Mouse (Mus musculus): ENCODE data around the gene Nfkb1. TPM values are rescaled to one million over a fixed set of nuclear protein-coding genes. Genes with fewer than 3 reads are reported as not detected.
A peak's percentile ranks its signal among the peaks of the same experiment; 100 is the strongest.

Nfkb1 gene
- polyA plus RNA-seq, 1 experiment from 2014 or later, result 24.0 TPM

- H3K9me3 ChIP-seq (replicated peaks; ENCODE audit: control insufficient read depth, low read length), result no peaks in the 10 kb centered on the region
- ATAC-seq (replicated peaks; ENCODE audit: extremely low read depth, insufficient read depth, low FRiP score), result no peak
- 27% methylated on average over 10 of the region's 10 CpGs for WGBS
- H3K9ac ChIP-seq (ENCODE audit: low read length), result peak overlapping the region; percentile 100
- peak overlapping the region; percentile 82 for H3K4me3 ChIP-seq (ENCODE audit: low read length)
- peaks cover 52% of the 10 kb centered on the region for H3K4me1 ChIP-seq (ENCODE audit: control insufficient read depth, insufficient read depth, low read length)
- no peaks in the 10 kb centered on the region for H3K36me3 ChIP-seq (ENCODE audit: control insufficient read depth, insufficient read depth)
- peak overlapping the region; percentile 77 for H3K4me2 ChIP-seq (ENCODE audit: low read depth, low read length)
- no peaks in the 10 kb centered on the region for H3K27me3 ChIP-seq (ENCODE audit: control insufficient read depth, insufficient read depth, low read length)
- peak overlapping the region; percentile 95 for H3K27ac ChIP-seq (ENCODE audit: low read length)
Measured at GRCm38 (mm10) chr3:135689773-135690567, 1.4 kb downstream of the Nfkb1 start.

- no peaks in the 10 kb centered on the region for H3K36me3 ChIP-seq (ENCODE audit: control insufficient read depth, insufficient read depth)
- WGBS, result 18% methylated on average over 11 of the region's 11 CpGs
- H3K4me3 ChIP-seq (ENCODE audit: low read length), result peak overlapping the region; percentile 82
- H3K4me1 ChIP-seq (ENCODE audit: control insufficient read depth, insufficient read depth, low read length), result peaks cover 52% of the 10 kb centered on the region
- H3K27ac ChIP-seq (ENCODE audit: low read length), result peak overlapping the region; percentile 95
- H3K9ac ChIP-seq (ENCODE audit: low read length), result peak overlapping the region; percentile 100
- H3K9me3 ChIP-seq (replicated peaks; ENCODE audit: control insufficient read depth, low read length), result no peaks in the 10 kb centered on the region
- H3K27me3 ChIP-seq (ENCODE audit: control insufficient read depth, insufficient read depth, low read length), result no peaks in the 10 kb centered on the region
- no peak for ATAC-seq (replicated peaks; ENCODE audit: extremely low read depth, insufficient read depth, low FRiP score)
- peak overlapping the region; percentile 77 for H3K4me2 ChIP-seq (ENCODE audit: low read depth, low read length)
Measured at GRCm38 (mm10) chr3:135688970-135689772, 2.2 kb downstream of the Nfkb1 start.

GRCm38 (mm10) chr3:135687965-135688364, 3.4 kb downstream of the Nfkb1 start:
- H3K9me3 ChIP-seq (replicated peaks; ENCODE audit: control insufficient read depth, low read length), result no peaks in the 10 kb centered on the region
- ATAC-seq (replicated peaks; ENCODE audit: extremely low read depth, insufficient read depth, low FRiP score), result no peak
- H3K4me3 ChIP-seq (ENCODE audit: low read length), result peak overlapping the region; percentile 15; the same call in 1 of the 2 replicates
- H3K36me3 ChIP-seq (ENCODE audit: control insufficient read depth, insufficient read depth), result no peaks in the 10 kb centered on the region
- peaks cover 54% of the 10 kb centered on the region for H3K4me1 ChIP-seq (ENCODE audit: control insufficient read depth, insufficient read depth, low read length)
- H3K27me3 ChIP-seq (ENCODE audit: control insufficient read depth, insufficient read depth, low read length), result no peaks in the 10 kb centered on the region
- peak overlapping the region; percentile 77 for H3K4me2 ChIP-seq (ENCODE audit: low read depth, low read length)
- peak overlapping the region; percentile 100 for H3K9ac ChIP-seq (ENCODE audit: low read length)
- 50% methylated on average over 9 of the region's 9 CpGs for WGBS
- peak overlapping the region; percentile 73 for H3K27ac ChIP-seq (ENCODE audit: low read length)

GRCm38 (mm10) chr3:135686419-135686818, 4.9 kb downstream of the Nfkb1 start:
- Histone ChIP-seq H3K27ac (ENCODE audit: low read length) (peak overlapping the region; percentile 67), H3K36me3 (ENCODE audit: control insufficient read depth, insufficient read depth) (no peaks in the 10 kb centered on the region), H3K4me1 (ENCODE audit: control insufficient read depth, insufficient read depth, low read length) (peaks cover 58% of the 10 kb centered on the region), H3K4me2 (ENCODE audit: low read depth, low read length) (peak overlapping the region; percentile 4; the same call in 1 of the 2 replicates), H3K4me3 (ENCODE audit: low read length) (0 out of 2 replicates have a peak overlapping the region, but pooled peaks have one; percentile 3), H3K9me3 (replicated peaks; ENCODE audit: control insufficient read depth, low read length) (no peaks in the 10 kb centered on the region), H3K9ac (ENCODE audit: low read length) (peak overlapping the region; percentile 52; the same call in 1 of the 2 replicates), H3K27me3 (ENCODE audit: control insufficient read depth, insufficient read depth, low read length) (no peaks in the 10 kb centered on the region)
- ATAC-seq (replicated peaks; ENCODE audit: extremely low read depth, insufficient read depth, low FRiP score), result no peak
- 51% methylated on average over 5 of the region's 5 CpGs for WGBS

GRCm38 (mm10) chr3:135683275-135683674, 8.1 kb downstream of the Nfkb1 start:
- 55% methylated on average over 6 of the region's 6 CpGs for WGBS

GRCm38 (mm10) chr3:135682240-135682639, 9.1 kb downstream of the Nfkb1 start:
- Histone ChIP-seq H3K36me3 (ENCODE audit: control insufficient read depth, insufficient read depth) (no peaks in the 10 kb centered on the region), H3K4me3 (ENCODE audit: low read length) (no peak overlapping the region), H3K27ac (ENCODE audit: low read length) (peak overlapping the region; percentile 0; the same call in 1 of the 2 replicates), H3K9ac (ENCODE audit: low read length) (no peak overlapping the region), H3K4me2 (ENCODE audit: low read depth, low read length) (no peak overlapping the region), H3K27me3 (ENCODE audit: control insufficient read depth, insufficient read depth, low read length) (no peaks in the 10 kb centered on the region), H3K4me1 (ENCODE audit: control insufficient read depth, insufficient read depth, low read length) (peaks cover 51% of the 10 kb centered on the region), H3K9me3 (replicated peaks; ENCODE audit: control insufficient read depth, low read length) (no peaks in the 10 kb centered on the region)
- no peak for ATAC-seq (replicated peaks; ENCODE audit: extremely low read depth, insufficient read depth, low FRiP score)
- 38% methylated on average over 3 of the region's 3 CpGs for WGBS

More at GRCm38 (mm10) chr3:135683275-135683674, 8.1 kb downstream of the Nfkb1 start:
- Histone ChIP-seq H3K4me2 (ENCODE audit: low read depth, low read length) (no peak overlapping the region), H3K4me1 (ENCODE audit: control insufficient read depth, insufficient read depth, low read length) (peaks cover 53% of the 10 kb centered on the region), H3K27me3 (ENCODE audit: control insufficient read depth, insufficient read depth, low read length) (no peaks in the 10 kb centered on the region), H3K27ac (ENCODE audit: low read length) (peak overlapping the region; percentile 9; the same call in 1 of the 2 replicates), H3K36me3 (ENCODE audit: control insufficient read depth, insufficient read depth) (no peaks in the 10 kb centered on the region), H3K9me3 (replicated peaks; ENCODE audit: control insufficient read depth, low read length) (no peaks in the 10 kb centered on the region), H3K9ac (ENCODE audit: low read length) (no peak overlapping the region), H3K4me3 (ENCODE audit: low read length) (no peak overlapping the region)
- ATAC-seq (replicated peaks; ENCODE audit: extremely low read depth, insufficient read depth, low FRiP score), result no peak

- no peaks in the 10 kb centered on the region for H3K36me3 ChIP-seq (ENCODE audit: control insufficient read depth, insufficient read depth)
- no peaks in the 10 kb centered on the region for H3K27me3 ChIP-seq (ENCODE audit: control insufficient read depth, insufficient read depth, low read length)
- no peak overlapping the region for H3K4me2 ChIP-seq (ENCODE audit: low read depth, low read length)
- no peak overlapping the region for H3K9ac ChIP-seq (ENCODE audit: low read length)
- ATAC-seq (replicated peaks; ENCODE audit: extremely low read depth, insufficient read depth, low FRiP score), result no peak
- H3K9me3 ChIP-seq (replicated peaks; ENCODE audit: control insufficient read depth, low read length), result no peaks in the 10 kb centered on the region
- peaks cover 50% of the 10 kb centered on the region for H3K4me1 ChIP-seq (ENCODE audit: control insufficient read depth, insufficient read depth, low read length)
- 29% methylated on average over 8 of the region's 8 CpGs for WGBS
- H3K4me3 ChIP-seq (ENCODE audit: low read length), result no peak overlapping the region
- H3K27ac ChIP-seq (ENCODE audit: low read length), result no peak overlapping the region; the same call in none of the 2 replicates
Measured at GRCm38 (mm10) chr3:135681272-135681783, 10.0 kb downstream of the Nfkb1 start.

- Histone ChIP-seq H3K9ac (ENCODE audit: low read length) (no peak overlapping the region), H3K4me3 (ENCODE audit: low read length) (no peak overlapping the region), H3K27me3 (ENCODE audit: control insufficient read depth, insufficient read depth, low read length) (no peaks in the 10 kb centered on the region), H3K27ac (ENCODE audit: low read length) (no peak overlapping the region), H3K4me2 (ENCODE audit: low read depth, low read length) (no peak overlapping the region), H3K4me1 (ENCODE audit: control insufficient read depth, insufficient read depth, low read length) (peaks cover 47% of the 10 kb centered on the region), H3K36me3 (ENCODE audit: control insufficient read depth, insufficient read depth) (no peaks in the 10 kb centered on the region), H3K9me3 (replicated peaks; ENCODE audit: control insufficient read depth, low read length) (no peaks in the 10 kb centered on the region)
- WGBS, result 61% methylated on average over 6 of the region's 6 CpGs
- no peak for ATAC-seq (replicated peaks; ENCODE audit: extremely low read depth, insufficient read depth, low FRiP score)
Measured at GRCm38 (mm10) chr3:135680213-135680843, 11.0 kb downstream of the Nfkb1 start.
